Mouse (Mus musculus): Measurements from ENCODE around the gene Trim46.

Gene Trim46

GRCm38 (mm10) chr3:89246261-89247100, at the start of gene Trim46:
Gene Trim46 (minus strand): TSS chr3:89246309.
- DNase-seq = peak; percentile 86

GRCm38 (mm10) chr3:89295685-89296230, 49.6 kb upstream of the Trim46 start:
- DNase-seq = no peak

GRCm38 (mm10) chr3:89294195-89294594, 48.1 kb upstream of the Trim46 start:
- DNase-seq = peak; percentile 73

DNA sequence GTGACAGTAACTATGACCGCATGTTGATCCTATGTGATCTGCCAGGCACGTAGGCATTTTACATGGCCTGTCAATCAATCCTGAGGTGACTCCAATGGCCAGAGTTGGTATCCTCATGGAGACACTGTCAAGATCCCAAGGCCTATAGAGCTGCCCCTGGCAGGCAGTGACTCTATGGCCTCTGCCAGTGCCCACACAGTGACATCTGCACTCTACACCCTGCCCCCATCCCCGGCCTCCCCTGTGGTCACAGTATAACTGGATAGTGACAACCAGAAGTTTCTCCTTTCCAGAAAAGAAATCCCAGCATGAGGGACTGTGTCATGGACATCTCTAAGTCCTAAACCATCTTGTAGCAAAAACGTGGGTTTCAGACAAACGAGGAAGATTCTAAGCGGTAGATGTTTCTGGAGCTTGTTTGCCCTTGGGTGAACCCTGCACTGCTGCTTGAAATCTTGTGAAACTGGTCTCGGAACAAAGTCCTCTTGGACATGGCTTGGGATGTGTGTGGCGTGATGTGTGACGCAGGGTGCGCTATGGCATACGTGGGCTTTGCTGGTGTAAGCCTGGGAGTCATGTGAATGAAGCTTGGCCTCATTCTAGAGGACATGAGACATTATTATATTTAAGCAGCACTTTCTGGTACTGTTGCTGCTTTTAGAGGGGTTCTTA, 47.3 kb upstream of the Trim46 start:
- peak; percentile 78 for DNase-seq

DNA sequence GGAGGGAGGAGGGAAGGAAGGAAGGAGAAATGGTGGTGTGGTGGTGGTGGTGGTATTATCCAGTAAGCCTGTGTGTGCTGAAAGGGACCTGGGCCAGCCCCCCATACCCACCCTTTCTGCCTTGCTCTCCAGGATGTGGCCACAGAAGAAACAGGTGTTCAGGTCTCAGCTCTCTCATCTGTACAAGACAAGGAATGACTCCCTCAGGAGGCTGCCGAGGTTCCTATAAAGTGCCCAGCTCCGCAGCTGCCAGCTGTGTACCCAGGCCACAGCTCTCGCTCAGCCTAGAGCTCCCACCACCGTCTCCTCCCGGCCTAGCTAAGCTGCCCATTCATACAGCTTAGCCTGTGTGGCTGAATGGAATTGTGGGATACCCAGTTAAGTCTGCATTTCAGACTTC, 46.2 kb upstream of the Trim46 start:
- no peak for DNase-seq

- no peak for DNase-seq
Observed at GRCm38 (mm10) chr3:89291874-89292273, 45.8 kb upstream of the Trim46 start.

DNA sequence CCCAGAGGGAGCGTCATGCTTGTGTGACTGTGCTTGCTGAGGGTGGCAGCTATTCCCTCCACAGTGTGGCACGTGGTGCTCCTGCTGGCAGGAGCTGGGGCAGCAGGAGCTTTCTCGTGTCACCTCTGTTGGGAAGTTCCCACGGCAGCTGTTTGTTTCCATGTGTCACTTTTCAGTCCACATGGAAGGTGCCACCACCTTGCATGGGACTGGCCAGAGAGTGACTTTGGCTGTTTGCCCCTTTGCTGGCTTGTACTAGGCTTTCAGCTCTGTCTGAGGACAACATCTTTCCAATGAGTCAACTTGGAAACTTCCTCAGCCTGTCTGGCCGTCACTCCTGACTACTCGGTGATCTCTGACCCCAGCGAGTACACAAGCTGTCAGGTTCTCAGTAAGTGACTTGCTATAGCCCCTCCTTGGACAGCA, 42.4 kb upstream of the Trim46 start:
- peak; percentile 70 for DNase-seq

DNA sequence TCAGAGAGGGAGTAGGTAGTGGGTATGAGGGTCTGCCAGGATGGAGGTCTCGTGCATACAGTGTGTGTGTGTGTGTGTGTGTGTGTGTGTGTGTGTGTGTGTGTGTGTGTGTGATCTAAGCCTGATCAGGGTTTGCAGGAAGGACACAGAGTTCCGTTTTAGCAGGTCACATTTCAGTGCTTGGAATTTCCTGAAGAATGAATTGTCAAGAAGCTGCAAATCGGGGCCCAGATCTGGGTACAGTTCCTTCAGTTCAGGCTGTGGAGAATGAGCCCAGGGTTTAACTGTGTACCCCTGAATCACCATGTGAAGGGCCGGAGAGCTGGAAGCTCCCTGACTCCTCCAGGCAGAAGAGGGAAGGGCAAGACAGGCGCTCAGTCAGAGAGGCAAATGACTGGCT, 41.2 kb upstream of the Trim46 start:
- DNase-seq = no peak

GRCm38 (mm10) chr3:89285526-89285925, 39.4 kb upstream of the Trim46 start:
- DNase-seq = no peak

DNA sequence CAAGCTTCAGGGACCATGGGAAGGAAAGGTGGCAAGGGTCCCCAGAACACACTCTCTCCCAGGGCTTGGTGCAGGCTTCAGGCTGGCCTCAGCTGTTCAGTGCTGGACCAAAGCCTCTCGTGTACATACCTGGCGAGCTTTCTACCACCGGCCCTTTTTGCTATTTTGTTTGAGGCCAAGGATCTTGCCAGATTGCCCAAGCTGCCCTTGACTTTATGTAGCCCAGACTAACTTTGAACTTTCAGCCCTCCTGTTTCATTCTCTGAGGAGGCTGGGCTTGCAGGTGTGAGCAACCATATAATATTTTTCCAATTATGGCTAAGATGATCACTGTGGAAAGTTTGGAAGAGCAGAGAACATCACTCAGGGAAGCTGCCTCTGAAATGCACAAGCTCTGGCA, 38.2 kb upstream of the Trim46 start:
- DNase-seq = no peak

DNA sequence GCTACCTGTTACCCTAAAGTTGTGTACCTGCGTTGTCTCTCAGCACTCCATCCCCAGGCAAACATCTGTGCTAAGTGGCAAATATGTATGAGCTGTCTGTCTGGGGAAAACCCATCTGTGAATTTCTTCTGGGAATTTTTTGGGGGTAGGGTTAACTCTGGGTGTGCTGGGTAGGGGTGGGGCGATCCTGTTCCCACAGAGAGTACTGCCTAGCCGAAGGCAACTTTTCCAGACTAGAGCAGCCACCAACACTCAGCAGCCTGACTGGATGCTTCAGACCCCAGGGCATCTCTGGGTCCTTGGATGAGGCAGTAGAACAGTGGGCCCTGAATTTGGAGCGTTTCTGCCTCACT, 36.2 kb upstream of the Trim46 start:
- DNase-seq = no peak

- DNase-seq = peak; percentile 81
Observed at GRCm38 (mm10) chr3:89281579-89282290, 35.6 kb upstream of the Trim46 start.

- DNase-seq = peak; percentile 93
Observed at GRCm38 (mm10) chr3:89280606-89281511, 34.8 kb upstream of the Trim46 start, which contains the start of gene Efna1. Gene Efna1 (minus strand): TSS chr3:89281142.

GRCm38 (mm10) chr3:89280050-89280605, 34.0 kb upstream of the Trim46 start:
- peak; percentile 53 for DNase-seq

GRCm38 (mm10) chr3:89279153-89279890, 33.2 kb upstream of the Trim46 start:
- peak; percentile 91 for DNase-seq

DNA sequence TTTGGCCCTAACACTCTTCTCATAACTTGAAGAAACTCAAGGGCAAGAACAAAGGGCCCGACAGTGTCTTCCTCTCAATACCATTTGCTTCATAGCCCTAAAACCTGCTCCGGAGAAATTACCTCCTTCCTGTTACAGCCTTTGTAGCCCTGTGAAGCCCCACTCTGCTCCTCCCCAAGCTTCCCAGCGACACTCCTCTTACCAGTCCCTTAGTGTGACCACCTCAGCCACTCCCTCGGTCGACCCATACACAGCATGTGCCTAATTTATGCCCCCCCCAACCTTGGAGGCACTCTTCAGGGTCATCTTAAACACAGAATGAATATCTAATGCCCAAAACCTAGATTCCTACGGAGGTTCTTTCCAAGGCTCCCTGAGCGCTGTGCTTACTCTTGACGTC, 32.5 kb upstream of the Trim46 start:
- DNase-seq = no peak

DNA sequence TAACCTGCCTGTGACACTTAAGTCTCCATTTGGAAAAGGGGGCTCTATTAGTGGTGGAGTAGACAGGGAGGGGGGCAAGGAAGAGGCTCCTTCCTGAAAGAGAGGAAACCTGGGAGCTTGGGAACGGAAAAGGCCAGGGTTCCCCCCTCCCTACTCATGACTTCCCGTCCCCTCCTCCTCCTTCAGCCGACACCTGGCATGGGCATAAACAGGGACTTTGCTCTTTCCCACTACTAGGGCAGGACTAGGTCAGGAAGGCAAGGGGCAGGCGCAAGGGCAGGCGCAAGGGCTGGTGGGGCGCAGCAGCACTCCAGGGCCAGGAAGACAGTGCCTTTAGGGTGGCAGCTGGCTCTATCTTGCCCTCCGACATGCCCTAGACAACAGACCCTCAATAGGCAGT, 32.0 kb upstream of the Trim46 start:
- peak; percentile 90 for DNase-seq

- DNase-seq = peak; percentile 59
Observed at GRCm38 (mm10) chr3:89277281-89278021, 31.3 kb upstream of the Trim46 start.

- peak; percentile 48 for DNase-seq
Observed at GRCm38 (mm10) chr3:89276061-89276460, 30.0 kb upstream of the Trim46 start.

DNA sequence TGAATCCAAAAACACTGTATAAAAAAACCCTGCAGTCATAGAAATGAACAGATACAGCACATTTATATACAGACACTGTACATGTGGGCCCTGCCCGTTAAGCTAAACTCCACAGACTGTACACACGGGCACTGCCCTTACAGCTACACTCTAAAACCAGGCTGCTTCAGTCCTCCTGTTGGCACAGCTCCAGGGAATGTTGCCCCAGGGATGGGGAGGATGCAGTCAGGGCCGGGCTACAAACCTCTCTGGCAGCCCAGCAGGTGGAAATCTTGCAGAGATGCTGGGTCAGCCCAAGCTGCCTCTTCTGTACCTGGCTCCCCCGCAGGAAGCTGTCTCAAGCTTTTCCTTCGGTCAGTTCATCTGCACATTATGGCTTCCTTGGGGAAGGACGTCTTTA, 25.7 kb upstream of the Trim46 start:
- DNase-seq = no peak

Measured in kidney, adult 11 months (tissue).